Mouse (Mus musculus): ENCODE results near the gene Dusp6. TPM values are rescaled to one million over a fixed set of nuclear protein-coding genes. Genes with fewer than 3 reads are reported as not detected.
A peak's percentile ranks its signal among the peaks of the same experiment; 100 is the strongest.

Dusp6 gene
- polyA plus RNA-seq, 1 experiment from 2014 or later = 20.3 TPM

DNA sequence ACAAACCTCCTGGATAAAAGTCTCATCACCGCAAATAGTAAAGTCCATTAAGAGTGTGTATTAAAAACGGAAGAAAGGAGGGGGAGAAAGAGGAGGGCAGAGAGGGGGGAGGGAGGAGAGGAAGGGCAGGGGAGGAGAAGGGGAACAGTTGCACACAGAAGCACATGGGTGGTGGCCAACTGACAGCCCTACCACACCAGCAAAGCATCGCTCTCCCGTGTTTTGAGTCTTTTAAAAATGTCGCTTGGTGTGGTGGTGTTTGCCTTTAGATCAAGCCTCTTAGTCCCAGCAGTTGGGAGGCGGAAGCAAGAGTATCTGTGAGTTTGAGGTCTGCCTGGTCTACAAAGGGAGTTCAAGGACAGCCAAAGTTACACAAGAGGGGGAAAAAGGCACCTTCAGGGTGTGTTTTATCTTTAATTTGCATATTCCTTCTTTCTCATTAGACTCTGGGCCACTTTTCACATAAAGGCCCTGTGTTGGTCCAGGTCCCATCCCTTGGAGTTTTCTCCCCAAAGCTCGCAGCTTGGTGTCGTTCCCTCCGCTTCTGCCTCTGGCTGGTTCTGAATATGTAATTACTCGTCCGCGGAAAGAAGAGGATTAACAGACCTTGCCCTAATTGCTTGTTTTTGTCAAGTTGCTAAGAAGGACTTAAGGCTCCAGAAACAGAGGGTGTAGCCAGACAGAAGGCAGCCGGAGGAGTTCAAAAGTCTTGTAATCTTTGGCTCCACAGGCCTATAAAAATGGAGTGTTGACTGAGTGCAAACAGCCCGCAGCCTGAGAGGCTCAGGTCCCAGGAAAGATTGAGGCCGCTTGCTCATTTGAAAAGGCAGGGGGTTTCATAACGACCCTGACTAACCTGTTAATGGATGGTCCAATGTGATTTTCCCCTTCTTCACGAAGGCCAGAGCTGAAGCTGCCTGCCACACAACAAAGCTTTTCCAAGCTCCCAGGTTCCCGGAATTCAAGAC is 35.6 kb downstream of the Dusp6 start:
- Histone ChIP-seq H3K4me1 (ENCODE audit: control insufficient read depth, insufficient read depth, low read length) (peaks cover 7% of the 10 kb centered on the region; the same call in 1 of the 2 replicates), H3K9me3 (ENCODE audit: control insufficient read depth, low read length) (no peaks in the 10 kb centered on the region), H3K9ac (replicated peaks; ENCODE audit: low read depth, low read length) (no peak overlapping the region; the same call in 1 of the 2 replicates), H3K27ac (ENCODE audit: low read depth, low read length) (no peak overlapping the region), H3K4me2 (ENCODE audit: low read depth, low read length) (peak overlapping the region; percentile 6; the same call in 1 of the 2 replicates), H3K4me3 (ENCODE audit: low read depth, low read length) (no peak overlapping the region), H3K36me3 (ENCODE audit: control insufficient read depth, insufficient read depth, low read length) (no peaks in the 10 kb centered on the region), H3K27me3 (ENCODE audit: control insufficient read depth, insufficient read depth, low read length) (no peaks in the 10 kb centered on the region)
- peak; percentile 44; the same call in 1 of the 2 replicates for ATAC-seq (ENCODE audit: low read depth)
- 20% methylated on average over 18 of the region's 18 CpGs for WGBS

DNA sequence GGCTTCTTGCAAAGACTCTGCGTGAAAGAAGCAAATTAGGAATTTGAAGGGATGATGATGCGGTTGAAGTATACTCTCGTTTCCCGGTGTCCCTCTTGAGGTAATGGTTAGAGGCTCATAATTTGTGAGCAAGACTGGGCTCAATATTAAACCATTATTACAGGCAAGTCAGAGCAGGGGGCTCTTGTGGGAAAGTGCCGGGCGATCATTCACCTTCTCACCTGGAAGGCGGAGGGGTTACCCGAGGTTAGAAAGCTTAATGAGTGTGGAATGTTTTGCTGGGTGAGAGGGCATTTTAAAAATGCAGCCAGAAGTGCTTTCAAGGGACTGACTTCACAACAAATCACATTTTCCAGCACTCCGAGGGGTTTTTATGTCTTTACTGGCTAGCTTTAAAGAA is 36.3 kb downstream of the Dusp6 start:
- Histone ChIP-seq H3K9ac (replicated peaks; ENCODE audit: low read depth, low read length) (no peak overlapping the region; the same call in 1 of the 2 replicates), H3K9me3 (ENCODE audit: control insufficient read depth, low read length) (no peaks in the 10 kb centered on the region), H3K27me3 (ENCODE audit: control insufficient read depth, insufficient read depth, low read length) (no peaks in the 10 kb centered on the region), H3K36me3 (ENCODE audit: control insufficient read depth, insufficient read depth, low read length) (no peaks in the 10 kb centered on the region), H3K4me1 (ENCODE audit: control insufficient read depth, insufficient read depth, low read length) (peaks cover 7% of the 10 kb centered on the region; the same call in 1 of the 2 replicates), H3K4me3 (ENCODE audit: low read depth, low read length) (no peak overlapping the region), H3K4me2 (ENCODE audit: low read depth, low read length) (peak overlapping the region; percentile 6; the same call in 1 of the 2 replicates), H3K27ac (ENCODE audit: low read depth, low read length) (no peak overlapping the region)
- 22% methylated on average over 9 of the region's 9 CpGs for WGBS
- ATAC-seq (ENCODE audit: low read depth) = no peak

DNA sequence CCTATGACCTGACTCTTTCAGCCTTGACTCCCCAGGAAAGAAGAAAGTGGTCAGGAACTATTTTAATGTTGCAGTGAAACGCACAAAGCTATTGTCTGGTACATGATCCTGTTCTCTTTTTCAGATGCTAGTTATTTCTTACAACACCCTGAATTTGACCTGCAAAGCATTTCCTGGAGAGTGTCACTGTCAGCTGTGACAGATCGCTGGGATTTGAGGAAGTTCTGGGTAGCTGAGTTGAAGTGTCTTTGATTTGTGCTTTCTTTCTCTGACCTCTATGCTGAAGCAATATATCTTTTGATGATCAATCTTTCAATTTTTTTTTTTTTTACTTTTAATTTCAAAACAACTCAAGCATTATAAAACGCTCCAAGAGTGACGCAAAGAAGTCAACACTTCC is 39.0 kb downstream of the Dusp6 start:
- Histone ChIP-seq H3K9ac (replicated peaks; ENCODE audit: low read depth, low read length) (no peak overlapping the region), H3K9me3 (ENCODE audit: control insufficient read depth, low read length) (no peaks in the 10 kb centered on the region), H3K27ac (ENCODE audit: low read depth, low read length) (no peak overlapping the region), H3K4me1 (ENCODE audit: control insufficient read depth, insufficient read depth, low read length) (peaks cover 7% of the 10 kb centered on the region; the same call in 1 of the 2 replicates), H3K27me3 (ENCODE audit: control insufficient read depth, insufficient read depth, low read length) (no peaks in the 10 kb centered on the region), H3K4me3 (ENCODE audit: low read depth, low read length) (no peak overlapping the region), H3K36me3 (ENCODE audit: control insufficient read depth, insufficient read depth, low read length) (no peaks in the 10 kb centered on the region), H3K4me2 (ENCODE audit: low read depth, low read length) (no peak overlapping the region)
- WGBS = 77% methylated on average over 4 of the region's 4 CpGs
- ATAC-seq (ENCODE audit: low read depth) = no peak

DNA sequence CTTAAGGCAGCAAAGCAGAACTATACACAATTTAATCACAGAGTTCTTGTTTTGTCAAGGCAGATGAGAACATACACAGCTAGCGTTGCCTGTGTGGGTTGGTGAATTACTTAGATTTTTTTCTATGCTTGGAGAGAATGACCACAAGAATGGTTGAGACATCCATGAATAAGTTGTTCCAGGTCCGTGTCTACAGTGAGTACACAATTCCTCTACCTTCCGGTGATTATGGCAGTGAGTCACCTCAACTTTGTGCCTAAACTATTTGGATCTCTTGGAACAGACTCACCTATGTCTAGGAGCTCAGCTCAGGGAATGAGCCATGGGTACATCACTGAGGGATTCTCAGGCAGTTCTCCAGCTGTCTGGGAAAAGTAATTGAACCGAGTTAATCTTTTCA is 45.8 kb downstream of the Dusp6 start:
- no peaks in the 10 kb centered on the region for H3K9me3 ChIP-seq (ENCODE audit: control insufficient read depth, low read length)
- H3K27me3 ChIP-seq (ENCODE audit: control insufficient read depth, insufficient read depth, low read length) = no peaks in the 10 kb centered on the region
- H3K4me1 ChIP-seq (ENCODE audit: control insufficient read depth, insufficient read depth, low read length) = no peaks in the 10 kb centered on the region
- H3K4me3 ChIP-seq (ENCODE audit: low read depth, low read length) = no peak overlapping the region
- no peak overlapping the region for H3K4me2 ChIP-seq (ENCODE audit: low read depth, low read length)
- H3K27ac ChIP-seq (ENCODE audit: low read depth, low read length) = no peak overlapping the region
- WGBS = 92% methylated on average over 4 of the region's 4 CpGs
- H3K36me3 ChIP-seq (ENCODE audit: control insufficient read depth, insufficient read depth, low read length) = no peaks in the 10 kb centered on the region
- no peak for ATAC-seq (ENCODE audit: low read depth)
- H3K9ac ChIP-seq (replicated peaks; ENCODE audit: low read depth, low read length) = no peak overlapping the region

DNA sequence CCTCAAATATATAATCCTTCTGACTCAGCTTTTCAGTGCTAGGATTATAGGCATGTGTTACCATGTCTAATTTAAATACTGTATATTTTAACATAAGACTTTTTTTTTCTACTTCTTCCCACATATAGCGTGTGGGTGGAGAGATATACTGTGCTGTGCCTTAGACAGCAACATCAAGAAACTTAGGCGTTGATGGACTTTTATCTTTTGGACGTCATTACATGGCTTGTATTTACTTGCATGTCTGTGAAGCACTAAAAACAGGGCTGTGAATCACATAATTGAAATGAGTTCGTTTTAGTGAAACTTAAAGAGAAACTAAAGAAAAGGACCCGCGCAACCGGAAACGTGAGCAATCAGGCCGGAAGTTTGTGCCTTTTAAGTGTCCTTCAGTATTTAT is 46.6 kb downstream of the Dusp6 start:
- H3K9me3 ChIP-seq (ENCODE audit: control insufficient read depth, low read length) = no peaks in the 10 kb centered on the region
- no peak for ATAC-seq (ENCODE audit: low read depth)
- no peak overlapping the region for H3K4me3 ChIP-seq (ENCODE audit: low read depth, low read length)
- no peaks in the 10 kb centered on the region for H3K36me3 ChIP-seq (ENCODE audit: control insufficient read depth, insufficient read depth, low read length)
- 84% methylated on average over 9 of the region's 9 CpGs for WGBS
- no peak overlapping the region for H3K27ac ChIP-seq (ENCODE audit: low read depth, low read length)
- no peak overlapping the region for H3K9ac ChIP-seq (replicated peaks; ENCODE audit: low read depth, low read length)
- no peaks in the 10 kb centered on the region for H3K27me3 ChIP-seq (ENCODE audit: control insufficient read depth, insufficient read depth, low read length)
- no peak overlapping the region for H3K4me2 ChIP-seq (ENCODE audit: low read depth, low read length)
- no peaks in the 10 kb centered on the region for H3K4me1 ChIP-seq (ENCODE audit: control insufficient read depth, insufficient read depth, low read length)

DNA sequence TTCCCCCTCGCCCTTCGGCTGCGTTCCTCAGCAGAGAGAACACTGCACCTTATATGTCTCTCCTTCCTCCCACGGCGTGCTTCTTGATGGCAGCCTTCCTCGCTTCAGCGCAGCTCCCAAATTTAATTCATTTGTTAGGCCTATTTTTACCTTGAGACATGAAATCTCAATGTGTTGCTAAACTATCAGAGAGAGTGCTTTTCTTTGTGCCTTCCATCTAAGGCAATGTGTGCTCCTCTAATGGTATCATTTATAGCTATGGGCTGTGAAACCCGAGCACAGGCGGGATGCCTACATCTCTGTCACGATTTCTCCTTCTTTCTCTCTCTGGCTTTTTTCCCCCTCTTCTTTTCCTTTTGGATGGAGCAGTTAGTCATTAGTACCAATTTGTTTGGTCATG is 47.2 kb downstream of the Dusp6 start:
- WGBS = 79% methylated on average over 10 of the region's 10 CpGs
- Histone ChIP-seq H3K27ac (ENCODE audit: low read depth, low read length) (no peak overlapping the region), H3K9ac (replicated peaks; ENCODE audit: low read depth, low read length) (no peak overlapping the region), H3K9me3 (ENCODE audit: control insufficient read depth, low read length) (no peaks in the 10 kb centered on the region), H3K4me3 (ENCODE audit: low read depth, low read length) (no peak overlapping the region), H3K36me3 (ENCODE audit: control insufficient read depth, insufficient read depth, low read length) (no peaks in the 10 kb centered on the region), H3K4me2 (ENCODE audit: low read depth, low read length) (no peak overlapping the region), H3K4me1 (ENCODE audit: control insufficient read depth, insufficient read depth, low read length) (no peaks in the 10 kb centered on the region), H3K27me3 (ENCODE audit: control insufficient read depth, insufficient read depth, low read length) (no peaks in the 10 kb centered on the region)
- ATAC-seq (ENCODE audit: low read depth) = no peak

DNA sequence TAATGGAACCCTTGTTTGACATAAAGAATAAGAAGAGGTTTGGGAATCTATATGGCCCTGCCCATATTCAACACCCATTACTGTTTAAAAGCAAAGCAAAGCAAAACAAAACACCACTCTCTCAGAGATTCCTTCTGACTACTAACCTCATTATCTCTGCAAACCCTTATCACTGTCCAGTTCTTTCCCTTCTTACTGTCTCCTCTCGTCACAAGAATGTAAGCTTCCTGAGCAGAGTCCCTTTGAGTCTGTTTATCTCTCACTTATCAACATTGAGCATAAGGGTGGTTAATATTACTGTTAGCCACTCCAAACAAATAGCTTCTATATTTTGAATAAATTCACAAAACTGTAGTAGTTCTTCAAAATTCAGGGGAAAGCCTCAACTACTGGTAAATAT is 48.9 kb downstream of the Dusp6 start:
- H3K9me3 ChIP-seq (ENCODE audit: control insufficient read depth, low read length) = no peaks in the 10 kb centered on the region
- no peak overlapping the region for H3K4me2 ChIP-seq (ENCODE audit: low read depth, low read length)
- no peaks in the 10 kb centered on the region for H3K27me3 ChIP-seq (ENCODE audit: control insufficient read depth, insufficient read depth, low read length)
- no peak overlapping the region for H3K27ac ChIP-seq (ENCODE audit: low read depth, low read length)
- WGBS = 97% methylated on average over 1 of the region's 1 CpGs
- no peak for ATAC-seq (ENCODE audit: low read depth)
- no peak overlapping the region for H3K4me3 ChIP-seq (ENCODE audit: low read depth, low read length)
- no peaks in the 10 kb centered on the region for H3K4me1 ChIP-seq (ENCODE audit: control insufficient read depth, insufficient read depth, low read length)
- H3K36me3 ChIP-seq (ENCODE audit: control insufficient read depth, insufficient read depth, low read length) = no peaks in the 10 kb centered on the region
- no peak overlapping the region for H3K9ac ChIP-seq (replicated peaks; ENCODE audit: low read depth, low read length)

DNA sequence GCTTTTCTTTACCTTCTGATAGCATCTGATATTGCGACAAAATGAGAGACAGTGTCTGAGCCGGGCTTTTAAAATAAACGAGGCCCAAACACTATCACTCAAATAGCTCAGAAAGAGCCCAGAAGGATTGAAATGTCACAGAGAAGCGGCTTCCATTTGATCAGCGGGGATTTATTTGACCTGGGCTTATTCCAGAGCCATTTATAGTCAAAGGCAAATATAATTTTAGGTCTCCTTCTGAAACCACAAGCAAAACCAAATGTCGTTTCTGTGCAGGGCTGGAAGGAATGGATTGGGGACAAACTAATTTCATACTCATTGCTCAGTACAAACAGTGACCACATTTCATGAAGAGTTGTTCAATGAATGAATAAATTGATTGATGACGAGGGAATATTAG is 51.3 kb downstream of the Dusp6 start:
- ATAC-seq (ENCODE audit: low read depth) = no peak
- no peaks in the 10 kb centered on the region for H3K36me3 ChIP-seq (ENCODE audit: control insufficient read depth, insufficient read depth, low read length)
- no peak overlapping the region for H3K4me2 ChIP-seq (ENCODE audit: low read depth, low read length)
- H3K9ac ChIP-seq (replicated peaks; ENCODE audit: low read depth, low read length) = no peak overlapping the region
- H3K4me3 ChIP-seq (ENCODE audit: low read depth, low read length) = no peak overlapping the region
- H3K27me3 ChIP-seq (ENCODE audit: control insufficient read depth, insufficient read depth, low read length) = no peaks in the 10 kb centered on the region
- no peaks in the 10 kb centered on the region for H3K4me1 ChIP-seq (ENCODE audit: control insufficient read depth, insufficient read depth, low read length)
- H3K9me3 ChIP-seq (ENCODE audit: control insufficient read depth, low read length) = no peaks in the 10 kb centered on the region
- WGBS = 81% methylated on average over 7 of the region's 7 CpGs
- H3K27ac ChIP-seq (ENCODE audit: low read depth, low read length) = no peak overlapping the region

DNA sequence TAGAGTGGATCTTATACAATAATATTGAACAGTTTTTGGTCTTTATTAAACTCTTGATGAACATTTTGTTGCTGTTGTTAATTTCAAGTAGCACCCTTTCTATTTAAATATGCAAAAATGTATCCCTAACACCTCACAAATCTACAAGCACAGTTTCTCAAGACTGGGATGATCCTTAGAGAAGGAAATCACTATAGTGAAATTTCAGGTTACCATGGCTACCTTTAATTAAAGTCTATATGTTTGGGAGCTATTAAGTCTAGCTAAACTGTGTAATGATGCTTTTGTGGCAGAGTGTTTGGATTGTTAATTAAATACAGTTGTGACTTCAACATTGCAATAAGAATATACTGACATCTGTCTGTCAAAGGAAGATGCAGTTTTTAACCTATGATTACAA is 54.0 kb downstream of the Dusp6 start:
- Histone ChIP-seq H3K27me3 (ENCODE audit: control insufficient read depth, insufficient read depth, low read length) (no peaks in the 10 kb centered on the region), H3K4me1 (ENCODE audit: control insufficient read depth, insufficient read depth, low read length) (no peaks in the 10 kb centered on the region), H3K4me2 (ENCODE audit: low read depth, low read length) (no peak overlapping the region), H3K9ac (replicated peaks; ENCODE audit: low read depth, low read length) (no peak overlapping the region), H3K9me3 (ENCODE audit: control insufficient read depth, low read length) (no peaks in the 10 kb centered on the region), H3K27ac (ENCODE audit: low read depth, low read length) (no peak overlapping the region), H3K4me3 (ENCODE audit: low read depth, low read length) (no peak overlapping the region), H3K36me3 (ENCODE audit: control insufficient read depth, insufficient read depth, low read length) (no peaks in the 10 kb centered on the region)
- no peak for ATAC-seq (ENCODE audit: low read depth)

All from neural tube, embryonic 14.5 days (tissue).